Mouse (Mus musculus): Measurements from ENCODE around the gene Mdm1. TPM values are rescaled to one million over a fixed set of nuclear protein-coding genes. Genes with fewer than 3 reads are reported as not detected.
A peak's percentile ranks its signal among the peaks of the same experiment; 100 is the strongest.

Gene Mdm1
- polyA plus RNA-seq (2015; fragmentation: Nextera tagmentation; extraction: Ambion mirVana), result 20.7 and 21.3 TPM in 2 replicates

DNA sequence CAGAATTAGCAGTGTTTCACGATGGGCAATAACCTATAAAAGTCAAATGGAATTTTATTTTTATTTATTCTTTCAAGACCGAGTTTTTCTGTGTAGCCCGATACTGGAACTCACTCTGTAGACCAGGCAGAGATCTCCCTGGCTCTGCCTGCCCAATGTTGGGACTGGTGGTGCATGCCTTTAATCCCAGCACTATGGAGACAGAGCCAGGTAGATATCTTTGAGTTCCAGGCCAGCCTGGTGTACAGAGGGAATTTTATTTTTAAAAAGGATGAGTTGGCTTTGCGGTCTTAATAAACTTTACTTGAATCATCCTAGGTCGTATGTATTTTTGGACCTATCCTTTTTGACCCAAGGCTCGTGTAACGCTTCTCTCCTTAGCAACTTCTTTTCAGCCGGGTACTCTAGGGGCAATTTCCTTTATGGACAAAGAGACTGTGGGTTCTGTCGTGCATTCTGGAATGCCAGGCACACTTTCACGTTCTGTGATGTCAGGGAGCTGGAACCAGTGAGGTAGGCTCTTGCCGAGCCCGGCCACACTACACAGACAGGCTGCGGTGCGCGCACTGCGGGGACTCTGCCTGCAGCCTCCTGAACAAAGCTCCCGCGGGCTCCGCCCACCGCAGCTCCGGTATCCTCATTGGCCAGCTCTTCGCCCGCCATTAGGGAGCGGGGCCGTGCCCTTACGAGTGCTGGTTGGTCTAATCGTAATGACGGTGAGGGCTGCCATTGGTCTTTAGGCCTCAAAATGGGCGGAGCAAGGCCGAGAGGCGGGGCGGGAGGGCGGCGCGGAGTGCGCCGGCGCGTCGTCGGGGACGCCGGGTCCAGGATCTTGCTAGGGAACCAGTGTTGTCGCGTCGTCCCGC, at the start of gene Mdm1:
TSS of gene Mdm1 (plus strand) at position 794 of the 866 bp plus-strand sequence.
- no peaks in the 10 kb centered on the region for H3K9me3 ChIP-seq
- H3K36me3 ChIP-seq, result peaks cover 4% of the 10 kb centered on the region; the same call in 1 of the 2 replicates
- peak; percentile 100 for ATAC-seq (ENCODE audit: insufficient number of reproducible peaks, low FRiP score, low TSS enrichment, low read depth)
- peak within 1 kb of the TSS; percentile 58 for H3K9ac ChIP-seq
- H3K4me3 ChIP-seq, result peak within 1 kb of the TSS; percentile 88
- peak within 1 kb of the TSS; percentile 58; the same call in 1 of the 2 replicates for H3K27ac ChIP-seq
- 5% methylated on average over 38 of the region's 47 CpGs for WGBS
- peaks cover 13% of the 10 kb centered on the region; the same call in 1 of the 2 replicates for H3K4me1 ChIP-seq
- H3K4me2 ChIP-seq, result peak within 1 kb of the TSS; percentile 81
- no peaks in the 10 kb centered on the region for H3K27me3 ChIP-seq

DNA sequence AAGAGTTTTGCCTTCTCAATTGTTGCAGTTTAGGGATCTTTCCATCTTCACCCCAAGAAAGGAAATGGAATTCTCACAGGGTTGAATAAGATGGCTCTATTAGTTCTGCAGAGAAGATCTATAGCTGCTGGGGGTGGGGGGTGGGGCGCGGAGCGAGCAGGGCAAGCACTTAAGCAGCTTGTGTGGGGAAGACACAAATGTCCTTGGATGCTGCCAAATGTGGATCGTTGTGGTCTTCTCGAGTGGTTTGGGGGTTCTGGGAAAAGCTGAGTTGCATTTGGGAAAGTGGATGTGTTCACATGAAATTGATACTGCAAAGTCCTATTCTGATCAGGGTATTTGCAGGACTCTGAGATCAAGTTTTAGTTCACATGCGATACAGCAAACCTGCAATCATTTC, 48.9 kb upstream of the Mdm1 start:
- ATAC-seq (ENCODE audit: insufficient number of reproducible peaks, low FRiP score, low TSS enrichment, low read depth), result no peak
- H3K27ac ChIP-seq, result 0 out of 2 replicates have a peak overlapping the region, but pooled peaks have one; percentile 14

DNA sequence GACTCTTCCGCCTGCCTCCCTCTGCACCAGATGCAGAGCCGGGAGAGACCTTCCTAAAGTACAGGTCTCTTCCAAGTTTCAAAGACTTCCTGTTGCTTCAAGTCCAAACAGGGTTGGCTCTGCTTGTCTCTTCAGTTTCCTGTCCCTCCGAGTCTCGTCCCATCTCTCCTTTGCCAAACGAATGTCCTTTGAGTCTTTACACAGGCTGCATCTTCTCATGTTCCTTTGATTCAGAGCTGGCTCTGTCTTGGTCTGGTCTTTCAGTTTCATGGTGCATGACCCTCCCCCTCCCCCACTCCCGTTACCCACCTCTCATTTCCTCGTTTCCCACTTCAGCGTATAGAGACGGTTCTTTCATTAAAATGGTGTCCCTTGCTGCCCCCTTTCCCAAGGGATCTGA, 47.9 kb upstream of the Mdm1 start:
- Histone ChIP-seq H3K4me2 (no peak overlapping the region), H3K4me3 (no peak overlapping the region), H3K36me3 (no peaks in the 10 kb centered on the region), H3K27ac (no peak overlapping the region), H3K9ac (no peak overlapping the region), H3K27me3 (no peaks in the 10 kb centered on the region), H3K9me3 (no peaks in the 10 kb centered on the region), H3K4me1 (peaks cover 8% of the 10 kb centered on the region)
- ATAC-seq (ENCODE audit: insufficient number of reproducible peaks, low FRiP score, low TSS enrichment, low read depth), result no peak
- WGBS, result 53% methylated on average over 9 of the region's 9 CpGs

More for the DNA sequence above, 48.9 kb upstream of the Mdm1 start:
- Histone ChIP-seq H3K9ac (no peak overlapping the region), H3K4me1 (peaks cover 8% of the 10 kb centered on the region), H3K27me3 (no peaks in the 10 kb centered on the region), H3K36me3 (no peaks in the 10 kb centered on the region), H3K4me3 (no peak overlapping the region), H3K9me3 (no peaks in the 10 kb centered on the region), H3K4me2 (no peak overlapping the region)
- WGBS, result 79% methylated on average over 6 of the region's 6 CpGs

DNA sequence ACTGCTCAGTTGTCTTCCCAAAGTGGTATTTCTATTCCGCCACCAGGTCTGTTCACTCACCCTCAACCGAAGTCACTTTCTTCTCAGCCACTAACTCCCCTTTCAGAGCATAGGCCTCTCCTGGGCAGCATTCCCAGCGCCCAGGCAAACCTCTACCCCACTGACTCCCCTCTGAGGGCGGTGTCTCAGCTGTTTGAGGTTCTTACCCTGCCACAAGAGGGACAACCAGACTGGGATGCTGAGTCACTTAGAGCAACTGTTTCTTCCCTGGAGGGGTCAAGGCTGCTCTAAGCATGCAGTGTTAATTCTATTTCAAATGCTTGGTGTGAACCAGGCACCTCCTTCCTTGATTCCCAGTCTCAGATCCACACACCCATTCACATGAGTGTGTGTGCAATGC, 46.8 kb upstream of the Mdm1 start:
- no peaks in the 10 kb centered on the region for H3K9me3 ChIP-seq
- H3K27me3 ChIP-seq, result no peaks in the 10 kb centered on the region
- no peaks in the 10 kb centered on the region for H3K36me3 ChIP-seq
- H3K27ac ChIP-seq, result no peak overlapping the region
- H3K4me3 ChIP-seq, result no peak overlapping the region
- 82% methylated on average over 4 of the region's 4 CpGs for WGBS
- ATAC-seq (ENCODE audit: insufficient number of reproducible peaks, low FRiP score, low TSS enrichment, low read depth), result no peak
- H3K9ac ChIP-seq, result no peak overlapping the region
- no peak overlapping the region for H3K4me2 ChIP-seq
- peaks cover 8% of the 10 kb centered on the region for H3K4me1 ChIP-seq

DNA sequence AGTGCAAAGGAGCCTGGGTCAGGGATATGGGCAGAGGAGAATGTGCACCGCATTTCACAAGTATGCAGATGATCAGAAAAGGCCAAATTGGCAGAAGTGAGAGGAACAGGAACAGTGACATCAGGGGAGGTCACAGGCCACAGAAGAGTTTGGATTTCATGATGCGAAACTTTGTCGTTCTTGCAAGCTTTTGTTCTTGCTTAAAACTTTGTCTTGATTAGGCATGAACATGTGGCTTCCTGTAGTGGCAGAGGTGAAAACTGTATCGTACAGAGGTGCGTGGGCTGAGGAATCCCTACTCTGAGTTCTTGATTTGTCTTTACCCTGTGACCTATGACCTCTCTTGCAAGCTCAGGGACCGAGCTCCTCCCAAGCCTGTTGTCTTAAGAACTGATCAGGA, 45.4 kb upstream of the Mdm1 start:
- no peak for ATAC-seq (ENCODE audit: insufficient number of reproducible peaks, low FRiP score, low TSS enrichment, low read depth)
- WGBS, result 89% methylated on average over 6 of the region's 6 CpGs
- Histone ChIP-seq H3K36me3 (no peaks in the 10 kb centered on the region), H3K27me3 (no peaks in the 10 kb centered on the region), H3K27ac (no peak overlapping the region), H3K4me3 (no peak overlapping the region), H3K4me2 (no peak overlapping the region), H3K9ac (no peak overlapping the region), H3K9me3 (no peaks in the 10 kb centered on the region), H3K4me1 (peaks cover 8% of the 10 kb centered on the region)

DNA sequence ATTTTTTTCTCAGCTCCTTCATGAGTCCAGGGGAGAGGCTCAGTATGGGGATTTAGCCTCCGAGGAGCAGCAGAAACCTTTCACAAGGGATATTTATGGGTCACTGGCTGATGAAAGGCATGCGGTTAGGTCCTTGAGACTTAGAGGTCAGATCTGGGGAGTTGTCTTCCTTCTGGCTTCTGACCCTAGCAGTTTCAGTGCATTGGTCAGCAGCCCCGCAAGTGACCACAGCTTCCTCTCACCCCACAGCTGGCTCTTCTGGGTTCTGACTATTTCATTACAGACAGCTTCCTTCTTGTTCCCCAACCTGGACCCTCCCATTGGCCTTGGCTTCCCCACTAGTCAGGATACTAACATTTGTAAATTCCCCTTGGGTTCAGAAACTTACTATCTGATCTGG, 43.7 kb upstream of the Mdm1 start:
- Histone ChIP-seq H3K27me3 (no peaks in the 10 kb centered on the region), H3K4me1 (no peaks in the 10 kb centered on the region), H3K4me3 (no peak overlapping the region), H3K36me3 (no peaks in the 10 kb centered on the region), H3K4me2 (no peak overlapping the region), H3K9ac (no peak overlapping the region), H3K27ac (no peak overlapping the region), H3K9me3 (no peaks in the 10 kb centered on the region)
- no peak for ATAC-seq (ENCODE audit: insufficient number of reproducible peaks, low FRiP score, low TSS enrichment, low read depth)
- WGBS, result 67% methylated on average over 3 of the region's 3 CpGs

DNA sequence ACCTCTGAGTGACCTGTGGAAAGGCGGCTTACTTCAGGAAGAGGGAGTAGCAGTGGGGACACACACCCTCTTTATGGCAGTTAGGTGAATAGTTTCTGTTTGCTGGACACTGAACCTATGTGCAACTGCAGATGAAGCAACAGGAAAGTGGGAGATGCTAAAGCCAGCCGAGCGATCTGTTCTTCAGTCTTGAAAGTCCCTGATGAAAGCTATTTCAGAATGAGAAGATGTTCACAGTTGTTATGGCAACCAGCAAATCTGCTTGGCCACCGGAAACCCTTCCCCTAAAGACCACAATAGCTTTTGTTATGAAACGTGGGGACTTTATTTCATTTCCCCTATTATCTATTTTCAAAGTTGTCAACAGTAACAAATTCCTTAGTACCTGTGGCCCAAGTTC, 41.0 kb upstream of the Mdm1 start:
- H3K4me3 ChIP-seq, result no peak overlapping the region
- H3K9ac ChIP-seq, result no peak overlapping the region
- WGBS, result 72% methylated on average over 5 of the region's 5 CpGs
- no peak overlapping the region for H3K27ac ChIP-seq
- no peaks in the 10 kb centered on the region for H3K9me3 ChIP-seq
- no peak overlapping the region for H3K4me2 ChIP-seq
- H3K4me1 ChIP-seq, result peaks cover 6% of the 10 kb centered on the region
- no peak for ATAC-seq (ENCODE audit: insufficient number of reproducible peaks, low FRiP score, low TSS enrichment, low read depth)
- no peaks in the 10 kb centered on the region for H3K36me3 ChIP-seq
- no peaks in the 10 kb centered on the region for H3K27me3 ChIP-seq

DNA sequence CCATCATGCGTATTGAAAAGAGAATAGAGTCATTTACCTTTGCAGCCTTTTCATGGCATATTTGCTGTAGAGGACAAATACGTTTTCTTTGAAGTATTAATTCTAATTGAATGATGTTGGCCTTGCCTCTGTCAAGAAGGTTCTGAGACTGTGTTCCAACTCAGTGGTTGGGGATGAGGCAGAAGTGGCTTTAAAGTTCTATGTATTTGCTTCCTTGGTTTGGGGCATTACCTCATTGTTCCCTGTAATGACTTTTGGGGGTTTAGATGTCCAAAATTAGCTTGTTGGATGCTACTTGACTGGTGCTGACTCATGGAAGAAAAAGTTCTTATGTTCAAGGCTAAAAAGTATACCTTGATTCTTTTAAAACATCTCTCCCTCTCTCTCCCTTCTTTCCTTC, 40.6 kb upstream of the Mdm1 start:
- H3K4me3 ChIP-seq, result no peak overlapping the region
- 76% methylated on average over 2 of the region's 2 CpGs for WGBS
- peaks cover 4% of the 10 kb centered on the region; the same call in 1 of the 2 replicates for H3K27me3 ChIP-seq
- H3K4me2 ChIP-seq, result no peak overlapping the region
- ATAC-seq (ENCODE audit: insufficient number of reproducible peaks, low FRiP score, low TSS enrichment, low read depth), result no peak
- no peaks in the 10 kb centered on the region for H3K36me3 ChIP-seq
- H3K27ac ChIP-seq, result no peak overlapping the region
- H3K9ac ChIP-seq, result no peak overlapping the region
- peaks cover 6% of the 10 kb centered on the region for H3K4me1 ChIP-seq
- no peaks in the 10 kb centered on the region for H3K9me3 ChIP-seq

DNA sequence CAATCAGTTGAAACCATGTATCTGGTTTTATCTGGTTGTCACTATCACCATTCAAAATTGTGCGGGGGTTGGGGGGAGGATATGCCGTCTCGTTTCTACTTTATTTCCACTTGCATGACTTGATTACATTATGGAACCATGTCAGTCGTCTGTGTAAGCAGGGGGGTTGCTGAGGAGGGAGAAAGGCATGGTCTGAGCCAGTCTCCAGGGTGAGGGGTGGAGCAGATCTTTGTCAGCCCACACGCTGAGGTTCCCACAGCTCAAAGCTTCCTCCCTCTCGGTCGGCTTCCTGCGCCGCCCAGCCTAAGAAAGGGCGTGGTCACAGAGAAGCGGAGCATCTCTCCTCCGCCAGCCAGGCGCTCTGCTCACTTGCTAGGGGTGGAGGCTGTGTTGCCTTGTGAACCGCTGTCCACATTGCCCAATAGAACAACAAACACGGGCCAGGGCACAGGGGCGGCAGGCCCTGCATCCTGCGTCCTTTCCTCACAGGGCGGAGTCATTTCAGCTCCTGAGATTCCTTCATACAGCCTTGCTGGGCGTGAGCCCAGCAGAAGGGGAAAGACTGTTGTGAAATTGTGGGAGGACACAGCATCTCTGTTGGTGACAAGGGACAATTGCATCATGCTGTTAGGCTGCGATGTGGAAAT, 38.5 kb upstream of the Mdm1 start:
- Histone ChIP-seq H3K9ac (no peak overlapping the region), H3K4me1 (peaks cover 6% of the 10 kb centered on the region), H3K27ac (0 out of 2 replicates have a peak overlapping the region, but pooled peaks have one; percentile 19), H3K36me3 (no peaks in the 10 kb centered on the region), H3K9me3 (no peaks in the 10 kb centered on the region), H3K4me2 (peak overlapping the region; percentile 74), H3K27me3 (peaks cover 4% of the 10 kb centered on the region; the same call in 1 of the 2 replicates), H3K4me3 (peak overlapping the region; percentile 46)
- peak; percentile 86 for ATAC-seq (ENCODE audit: insufficient number of reproducible peaks, low FRiP score, low TSS enrichment, low read depth)
- under 1% methylated on average over 19 of the region's 20 CpGs for WGBS

DNA sequence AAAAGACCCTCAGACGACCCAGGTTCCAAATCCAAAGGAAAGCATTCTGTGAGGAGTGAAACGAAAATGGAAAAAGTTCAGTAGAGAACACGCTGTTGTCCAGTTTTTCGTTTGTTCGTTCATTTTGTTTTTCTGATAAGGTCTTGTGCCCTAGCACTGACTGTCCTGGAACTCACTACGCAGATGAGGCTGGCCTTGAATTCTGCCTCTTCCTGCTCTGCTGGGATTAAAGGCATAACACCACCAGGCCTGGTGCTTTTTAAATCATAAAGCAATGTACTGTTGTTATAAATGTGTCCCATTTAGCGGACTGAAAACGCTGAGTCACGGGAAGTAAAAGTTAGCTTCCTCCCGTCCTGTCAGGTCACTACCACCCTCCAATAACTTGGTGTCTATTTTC, 37.7 kb upstream of the Mdm1 start:
- peaks cover 4% of the 10 kb centered on the region; the same call in 1 of the 2 replicates for H3K27me3 ChIP-seq
- no peak for ATAC-seq (ENCODE audit: insufficient number of reproducible peaks, low FRiP score, low TSS enrichment, low read depth)
- no peak overlapping the region for H3K9ac ChIP-seq
- H3K36me3 ChIP-seq, result no peaks in the 10 kb centered on the region
- 77% methylated on average over 10 of the region's 10 CpGs for WGBS
- H3K4me1 ChIP-seq, result peaks cover 6% of the 10 kb centered on the region
- no peak overlapping the region for H3K4me3 ChIP-seq
- no peak overlapping the region for H3K4me2 ChIP-seq
- H3K9me3 ChIP-seq, result no peaks in the 10 kb centered on the region
- H3K27ac ChIP-seq, result no peak overlapping the region

DNA sequence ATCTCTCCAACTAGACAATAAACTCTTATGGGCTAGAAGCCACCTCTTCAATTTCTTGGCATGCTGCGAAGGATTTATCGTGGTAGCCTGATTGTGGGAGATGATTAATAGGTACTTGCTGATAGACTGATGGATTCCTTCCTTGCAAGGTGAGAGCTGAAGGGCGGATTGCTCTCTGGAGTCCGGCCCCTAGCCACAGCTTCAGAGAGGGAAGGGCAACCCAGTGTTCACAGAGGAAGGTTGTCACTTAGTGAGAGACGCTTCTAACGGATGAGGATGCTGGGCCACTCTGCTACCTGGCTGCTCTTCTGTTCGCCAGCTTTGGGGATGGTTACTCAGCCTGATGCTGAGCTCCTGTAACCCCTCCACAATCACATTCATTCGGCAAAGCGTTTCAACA, 34.6 kb upstream of the Mdm1 start:
- no peak overlapping the region for H3K9ac ChIP-seq
- WGBS, result 68% methylated on average over 9 of the region's 9 CpGs
- ATAC-seq (ENCODE audit: insufficient number of reproducible peaks, low FRiP score, low TSS enrichment, low read depth), result no peak

More for the DNA sequence above, 34.6 kb upstream of the Mdm1 start:
- H3K27ac ChIP-seq, result no peak overlapping the region
- H3K27me3 ChIP-seq, result peaks cover 4% of the 10 kb centered on the region; the same call in 1 of the 2 replicates
- H3K9me3 ChIP-seq, result no peaks in the 10 kb centered on the region
- peaks cover 15% of the 10 kb centered on the region for H3K4me1 ChIP-seq
- no peaks in the 10 kb centered on the region for H3K36me3 ChIP-seq
- no peak overlapping the region for H3K4me2 ChIP-seq
- no peak overlapping the region for H3K4me3 ChIP-seq
